21 mouse cellular contexts compared by ENCODE assay signal in genomic region chr4:140907306-140908024, GRCm38 (mm10). TPM values are rescaled to one million over a fixed set of nuclear protein-coding genes. Genes with fewer than 3 reads are reported as not detected.
DNase-seq lines count a peak whose midpoint lies in the region; ATAC-seq and TF ChIP-seq lines count a peak whose summit lies in the region.
"Had no signal": no experiment of that assay in that cellular context is flagged by ENCODE, and none has a peak within 500 bp of the region (broad histone marks: within the 10 kb centered on the region; RNA-seq: fewer than 3 reads in every experiment).

No protein-coding gene starts in this region.

- 51% methylated on average over 12 of the region's 12 CpGs for WGBS in intestine, embryonic 14.5 days
- WGBS in intestine, postnatal 0 days = 77% methylated on average over 12 of the region's 12 CpGs
- WGBS in liver, postnatal 0 days (ENCODE audit: insufficient replicate concordance) = 72% methylated on average over 12 of the region's 12 CpGs
- 88% methylated on average over 12 of the region's 12 CpGs for WGBS in thymus, adult 2 months

- no peak overlapping the region for H3K27ac ChIP-seq in intestine, embryonic 14.5 days (ENCODE audit: low read depth)
- H3K27ac ChIP-seq in intestine, postnatal 0 days (ENCODE audit: low read depth, low read length) = no peak overlapping the region
- no peak overlapping the region for H3K27ac ChIP-seq in liver, postnatal 0 days (ENCODE audit: low read depth)
- no peak overlapping the region for H3K27ac ChIP-seq in thymus, adult 2 months (ENCODE audit: control insufficient read depth, insufficient read depth, low read length)
- H3K27ac ChIP-seq: forebrain, embryonic 10.5 days; hindbrain, embryonic 13.5 days; limb, embryonic 12.5 days; liver, embryonic 15.5 days had no signal

- no peak overlapping the region for H3K9ac ChIP-seq in intestine, embryonic 14.5 days (ENCODE audit: low read length)
- H3K9ac ChIP-seq in intestine, postnatal 0 days (ENCODE audit: low read depth, low read length) = no peak overlapping the region
- H3K9ac ChIP-seq in liver, postnatal 0 days (replicated peaks) = no peak overlapping the region
- H3K9ac ChIP-seq: heart, embryonic 12.5 days; hindbrain, embryonic 13.5 days; limb, embryonic 12.5 days; liver, embryonic 15.5 days had no signal

- peak; percentile 51 for DNase-seq in intestine, embryonic 14.5 days (ENCODE audit: low spot score)
- peak; percentile 2 for DNase-seq in liver
- no peak for DNase-seq in liver, postnatal 0 days
- peak; percentile 11 for DNase-seq in thymus, postnatal 4 days
- DNase-seq in thymus, adult 2 months = no peak
- DNase-seq: adrenal gland, postnatal 10 days; embryo, embryonic 11 days had no signal

- H3K4me1 ChIP-seq in erythroblast, embryonic 14.5 days (ENCODE audit: control insufficient read depth) = peaks cover 79% of the 10 kb centered on the region
- H3K4me1 ChIP-seq in intestine, embryonic 14.5 days (replicated peaks; ENCODE audit: control insufficient read depth, insufficient read depth, low read length) = no peaks in the 10 kb centered on the region
- no peaks in the 10 kb centered on the region for H3K4me1 ChIP-seq in intestine, postnatal 0 days (replicated peaks; ENCODE audit: control insufficient read depth, insufficient read depth, low read length)
- peaks cover 16% of the 10 kb centered on the region for H3K4me1 ChIP-seq in liver, postnatal 0 days (ENCODE audit: insufficient read depth)
- peaks cover 21% of the 10 kb centered on the region for H3K4me1 ChIP-seq in thymus, adult 2 months (replicated peaks; ENCODE audit: control insufficient read depth, insufficient read depth, low read length)

- H3K4me3 ChIP-seq in erythroblast, embryonic 14.5 days (replicated peaks) = peak overlapping the region; percentile 79
- no peak overlapping the region for H3K4me3 ChIP-seq in intestine, embryonic 14.5 days (ENCODE audit: low read depth, low read length)
- no peak overlapping the region for H3K4me3 ChIP-seq in intestine, postnatal 0 days (ENCODE audit: low read depth, low read length)
- no peak overlapping the region for H3K4me3 ChIP-seq in liver, postnatal 0 days (ENCODE audit: low read depth, low read length)
- H3K4me3 ChIP-seq in thymus, adult 2 months (ENCODE audit: control insufficient read depth, insufficient read depth, low read length) = no peak overlapping the region
- H3K4me3 ChIP-seq: forebrain, embryonic 10.5 days; hindbrain, embryonic 13.5 days; limb, embryonic 12.5 days had no signal

- no peak for TF ChIP-seq CTCF in intestine, postnatal 0 days (IDR thresholded peaks at IDR 0.05; ENCODE audit: low read depth)
- TF ChIP-seq CTCF in liver, postnatal 0 days (IDR thresholded peaks at IDR 0.05; ENCODE audit: low read depth) = no peak
- no peak for TF ChIP-seq CTCF in thymus, adult 2 months (IDR thresholded peaks at IDR 0.05; ENCODE audit: borderline replicate concordance, control insufficient read depth, extremely low read depth, insufficient read depth, low read length, poor library complexity)

- TF ChIP-seq EP300 in liver, postnatal 0 days (IDR thresholded peaks at IDR 0.05; ENCODE audit: low read depth) = no peak

- H3K4me2 ChIP-seq in intestine, embryonic 14.5 days (ENCODE audit: low read length) = no peak overlapping the region
- no peak overlapping the region for H3K4me2 ChIP-seq in intestine, postnatal 0 days (replicated peaks; ENCODE audit: low read depth)
- H3K4me2 ChIP-seq in liver, postnatal 0 days (ENCODE audit: low read depth, low read length) = no peak overlapping the region
- H3K4me2 ChIP-seq: limb, embryonic 12.5 days; midbrain, embryonic 11.5 days had no signal

- H3K36me3 ChIP-seq in erythroblast, embryonic 14.5 days (ENCODE audit: control insufficient read depth) = peaks cover 22% of the 10 kb centered on the region
- no peaks in the 10 kb centered on the region for H3K36me3 ChIP-seq in intestine, embryonic 14.5 days (ENCODE audit: control insufficient read depth, insufficient read depth, low read length)
- no peaks in the 10 kb centered on the region for H3K36me3 ChIP-seq in intestine, postnatal 0 days (ENCODE audit: control insufficient read depth, insufficient read depth)
- H3K36me3 ChIP-seq in liver, postnatal 0 days (replicated peaks; ENCODE audit: insufficient read depth, low read length) = no peaks in the 10 kb centered on the region
- H3K36me3 ChIP-seq in thymus, adult 2 months (ENCODE audit: control insufficient read depth, insufficient read depth, low read length) = no peaks in the 10 kb centered on the region
- H3K36me3 ChIP-seq: forebrain, embryonic 10.5 days; heart, embryonic 12.5 days; hindbrain, embryonic 13.5 days; limb, embryonic 12.5 days; liver, embryonic 15.5 days had no signal

- TF ChIP-seq POLR2A in thymus, adult 2 months (IDR thresholded peaks at IDR 0.05; ENCODE audit: control insufficient read depth, extremely low read depth, insufficient read depth, low read length, poor library complexity) = no peak

- ATAC-seq in erythroblast, adult 5-6 weeks (replicated peaks; ENCODE audit: low FRiP score, poor library complexity, severe bottlenecking) = no peak
- ATAC-seq in intestine, embryonic 14.5 days (replicated peaks; ENCODE audit: low FRiP score, low TSS enrichment, low read depth) = no peak
- no peak for ATAC-seq in intestine, postnatal 0 days
- ATAC-seq in liver, postnatal 0 days = no peak
- ATAC-seq: activated CD4-positive, CD25-positive, alpha-beta regulatory T cell, adult 4 months; CD4-positive, CD25-positive, alpha-beta regulatory T cell, adult 4 months; inflammation-experienced regulatory T-cells, adult 6 months; lung, postnatal 0 days; Patski had no signal

- H3K27me3 ChIP-seq in erythroblast, embryonic 14.5 days (ENCODE audit: control insufficient read depth) = peaks cover 32% of the 10 kb centered on the region
- H3K27me3 ChIP-seq in intestine, embryonic 14.5 days (replicated peaks; ENCODE audit: control insufficient read depth, insufficient read depth, low read length) = peaks cover 29% of the 10 kb centered on the region
- H3K27me3 ChIP-seq in intestine, postnatal 0 days (replicated peaks; ENCODE audit: control insufficient read depth, insufficient read depth, low read length) = peaks cover 12% of the 10 kb centered on the region; the same call in 1 of the 2 replicates
- peaks cover 21% of the 10 kb centered on the region for H3K27me3 ChIP-seq in liver, postnatal 0 days (ENCODE audit: insufficient read depth, low read length)
- H3K27me3 ChIP-seq in thymus, adult 2 months (ENCODE audit: control insufficient read depth, insufficient read depth, low read length) = no peaks in the 10 kb centered on the region
- H3K27me3 ChIP-seq: Patski had no signal

- no peaks in the 10 kb centered on the region for H3K9me3 ChIP-seq in erythroblast, embryonic 14.5 days (ENCODE audit: control insufficient read depth, low read length)
- H3K9me3 ChIP-seq in intestine, embryonic 14.5 days (ENCODE audit: control insufficient read depth, low read length) = no peaks in the 10 kb centered on the region
- H3K9me3 ChIP-seq in intestine, postnatal 0 days (ENCODE audit: control insufficient read depth) = no peaks in the 10 kb centered on the region
- no peaks in the 10 kb centered on the region for H3K9me3 ChIP-seq in liver, postnatal 0 days (ENCODE audit: low read length)
- H3K9me3 ChIP-seq: forebrain, embryonic 10.5 days; heart, embryonic 12.5 days; hindbrain, embryonic 13.5 days; limb, embryonic 12.5 days; liver, embryonic 15.5 days had no signal

RNA-seq across cellular contexts. Expression of gene Padi2, which starts 1.3 kb away (rescaled TPM):
- polyA plus RNA-seq in erythroblast, embryonic 14.5 days (2012) = 2.4 and 2.6 TPM in 2 replicates
- total RNA-seq in erythroblast, adult 5-6 weeks (2015; ENCODE audit: low replicate concordance) = 5.4 and 7.1 TPM in 2 replicates
- 5.0 and 5.1 TPM in 2 replicates for total RNA-seq in erythroblast, adult 5-6 weeks (2017; ENCODE audit: low replicate concordance)
- 1.9 and 2.5 TPM in 2 replicates for polyA plus RNA-seq in intestine, embryonic 14.5 days (2014; fragmentation: Nextera tagmentation; extraction: Ambion mirVana)
- 1.1 and 1.2 TPM in 2 replicates for polyA plus RNA-seq in intestine, postnatal 0 days (2015; fragmentation: Nextera tagmentation; extraction: Ambion mirVana)
- 1.9 and 2.1 TPM in 2 replicates for polyA plus RNA-seq in liver, postnatal 0 days (2015; fragmentation: Nextera tagmentation; extraction: Ambion mirVana)
- polyA plus RNA-seq in thymus, adult 2 months (2012; rRNA removed) = 19.5 and 21.9 TPM in 2 replicates

RNA-seq across cellular contexts. Expression of gene Sdhb, which starts 53.5 kb away (rescaled TPM):
- 9.3 and 10.1 TPM in 2 replicates for polyA plus RNA-seq in erythroblast, embryonic 14.5 days (2012)
- total RNA-seq in erythroblast, adult 5-6 weeks (2015; ENCODE audit: low replicate concordance) = 46.7 and 50.4 TPM in 2 replicates
- 20.5 and 34.4 TPM in 2 replicates for total RNA-seq in erythroblast, adult 5-6 weeks (2017; ENCODE audit: low replicate concordance)
- polyA plus RNA-seq in intestine, embryonic 14.5 days (2014; fragmentation: Nextera tagmentation; extraction: Ambion mirVana) = 457 and 488 TPM in 2 replicates
- polyA plus RNA-seq in intestine, postnatal 0 days (2015; fragmentation: Nextera tagmentation; extraction: Ambion mirVana) = 588 and 627 TPM in 2 replicates
- polyA plus RNA-seq in liver, postnatal 0 days (2015; fragmentation: Nextera tagmentation; extraction: Ambion mirVana) = 312 and 329 TPM in 2 replicates
- polyA plus RNA-seq in thymus, adult 2 months (2012; rRNA removed) = 194 and 239 TPM in 2 replicates

Comparison
In these comparisons a context has a peak if more than half of its experiments do, and no peak if none do; other contexts are left out.
1. DNase-seq: peak in intestine, embryonic 14.5 days (single experiment), liver (single experiment) and thymus, postnatal 4 days (single experiment); none in liver, postnatal 0 days (single experiment) and thymus, adult 2 months (single experiment).
2. RNA of gene Sdhb, which starts 53.5 kb away (polyA plus RNA-seq): 588 to 627 TPM in intestine, postnatal 0 days, 457 to 488 TPM in intestine, embryonic 14.5 days, 312 to 329 TPM in liver, postnatal 0 days and 194 to 239 TPM in thymus, adult 2 months; 9.3 to 10.1 TPM in erythroblast, embryonic 14.5 days; every median in the first group is over 10 times any median in the second.